Mouse (Mus musculus): ENCODE results near the gene Tbata.

The Tbata gene

GRCm38 (mm10) chr10:61171654-61172053, at the start of gene Tbata:
Gene Tbata, plus strand, starts transcription at chr10:61171954.
- no peak for DNase-seq (ENCODE audit: low read depth, low spot score)

- peak; percentile 59 for DNase-seq (ENCODE audit: low read depth, low spot score)
These were observed 48.4 kb upstream of the Tbata start for GRCm38 (mm10) chr10:61123276-61123913.

- no peak for DNase-seq (ENCODE audit: low read depth, low spot score)
These were observed 47.3 kb upstream of the Tbata start for GRCm38 (mm10) chr10:61124462-61124861.

GRCm38 (mm10) chr10:61128701-61129365, 42.9 kb upstream of the Tbata start:
- no peak for DNase-seq (ENCODE audit: low read depth, low spot score)

- DNase-seq (ENCODE audit: low read depth, low spot score): no peak
These were observed 40.8 kb upstream of the Tbata start for GRCm38 (mm10) chr10:61130959-61131358.

GRCm38 (mm10) chr10:61134041-61134440, 37.7 kb upstream of the Tbata start:
- no peak for DNase-seq (ENCODE audit: low read depth, low spot score)

GRCm38 (mm10) chr10:61135226-61135839, 36.4 kb upstream of the Tbata start:
- no peak for DNase-seq (ENCODE audit: low read depth, low spot score)

GRCm38 (mm10) chr10:61137567-61137966, 34.2 kb upstream of the Tbata start:
- DNase-seq (ENCODE audit: low read depth, low spot score): no peak

GRCm38 (mm10) chr10:61143343-61143742, 28.4 kb upstream of the Tbata start:
- DNase-seq (ENCODE audit: low read depth, low spot score): no peak

- no peak for DNase-seq (ENCODE audit: low read depth, low spot score)
These were observed 26.0 kb upstream of the Tbata start for GRCm38 (mm10) chr10:61145766-61146118.

- DNase-seq (ENCODE audit: low read depth, low spot score): no peak
These were observed 25.5 kb upstream of the Tbata start for GRCm38 (mm10) chr10:61146119-61146806.

GRCm38 (mm10) chr10:61146807-61147156, 25.0 kb upstream of the Tbata start:
- DNase-seq (ENCODE audit: low read depth, low spot score): no peak

GRCm38 (mm10) chr10:61147157-61148040, 24.4 kb upstream of the Tbata start, which contains the start of gene Sgpl1:
Gene Sgpl1, minus strand, starts transcription at chr10:61147703.
- DNase-seq (ENCODE audit: low read depth, low spot score): peak; percentile 69

GRCm38 (mm10) chr10:61149476-61149875, 22.3 kb upstream of the Tbata start:
- DNase-seq (ENCODE audit: low read depth, low spot score): peak; percentile 46

- no peak for DNase-seq (ENCODE audit: low read depth, low spot score)
These were observed 21.1 kb upstream of the Tbata start for GRCm38 (mm10) chr10:61150616-61151015.

- no peak for DNase-seq (ENCODE audit: low read depth, low spot score)
These were observed 19.6 kb upstream of the Tbata start for GRCm38 (mm10) chr10:61152131-61152530.

- DNase-seq (ENCODE audit: low read depth, low spot score): no peak
These were observed 16.1 kb upstream of the Tbata start for GRCm38 (mm10) chr10:61155611-61156010.

- no peak for DNase-seq (ENCODE audit: low read depth, low spot score)
These were observed 15.3 kb upstream of the Tbata start for GRCm38 (mm10) chr10:61156453-61156852.

- DNase-seq (ENCODE audit: low read depth, low spot score): no peak
These were observed 13.2 kb upstream of the Tbata start for GRCm38 (mm10) chr10:61158594-61158993.

- DNase-seq (ENCODE audit: low read depth, low spot score): no peak
These were observed 11.7 kb upstream of the Tbata start for GRCm38 (mm10) chr10:61160089-61160488.

- no peak for DNase-seq (ENCODE audit: low read depth, low spot score)
These were observed 11.1 kb upstream of the Tbata start for GRCm38 (mm10) chr10:61160671-61161070.

All from c-Kit-negative CD71-positive TER-119-positive erythroid progenitor cells, embryonic 14.5 days (primary cell).